Mouse (Mus musculus): ENCODE measurements around the gene Uqcrc2.

Gene Uqcrc2

GRCm38 (mm10) chr7:120690634-120691033 is 55.7 kb downstream of the Uqcrc2 start:
- DNase-seq (ENCODE audit: inconsistent ontology term): no peak

- DNase-seq (ENCODE audit: inconsistent ontology term): no peak
These were observed 58.9 kb downstream of the Uqcrc2 start for GRCm38 (mm10) chr7:120693831-120694375.

- DNase-seq (ENCODE audit: inconsistent ontology term): no peak
These were observed 60.2 kb downstream of the Uqcrc2 start for GRCm38 (mm10) chr7:120695196-120695595.

- DNase-seq (ENCODE audit: inconsistent ontology term): no peak
These were observed 60.7 kb downstream of the Uqcrc2 start for GRCm38 (mm10) chr7:120695641-120696040.

GRCm38 (mm10) chr7:120696331-120696730 is 61.4 kb downstream of the Uqcrc2 start:
- no peak for DNase-seq (ENCODE audit: inconsistent ontology term)

GRCm38 (mm10) chr7:120699586-120699985 is 64.6 kb downstream of the Uqcrc2 start:
- DNase-seq (ENCODE audit: inconsistent ontology term): no peak

- DNase-seq (ENCODE audit: inconsistent ontology term): no peak
These were observed 68.9 kb downstream of the Uqcrc2 start for GRCm38 (mm10) chr7:120703888-120704287.
